Mouse (Mus musculus) kidney, postnatal 14 days (tissue): ENCODE measurements at regions not wholly inside any gene's neighbourhood (a gene's known extent, or its start where the extent isn't known, plus 50 kb on each side); places are given as distances from the start of the nearest gene placed in this dataset.

Experiments used
- DNase-seq: peaks from one replicate; pipeline ENCODE4 v3.0.0; 2022; ENCODE audit warnings: mixed read lengths

DNA sequence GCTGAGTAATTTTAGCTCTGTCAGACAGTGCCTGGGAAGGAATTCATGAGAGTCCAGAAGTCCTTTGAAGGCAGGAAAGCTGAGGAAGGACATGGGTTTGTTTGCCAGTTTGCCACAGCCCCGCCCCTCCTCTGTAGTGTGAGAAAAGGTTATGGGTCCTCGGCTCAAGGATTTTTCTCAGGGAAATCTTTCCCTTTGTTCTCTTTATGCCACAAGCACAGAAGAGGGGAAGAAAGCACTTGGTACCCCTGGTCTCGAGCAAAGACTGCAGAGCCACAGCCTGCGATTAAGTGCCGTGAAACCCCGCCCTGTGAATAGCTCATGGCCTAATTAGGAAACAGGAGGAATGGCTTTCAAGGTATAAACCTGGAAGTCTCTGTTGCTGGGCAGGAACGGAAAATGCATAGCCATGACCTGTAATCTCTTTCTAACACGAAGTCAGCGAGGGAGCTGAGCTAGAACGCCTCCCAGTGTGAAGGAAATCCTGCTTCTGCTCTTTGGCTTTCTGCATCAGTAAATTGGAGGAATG lies 166.1 kb upstream of the Tars start:
- peak; percentile 56 for DNase-seq

DNA sequence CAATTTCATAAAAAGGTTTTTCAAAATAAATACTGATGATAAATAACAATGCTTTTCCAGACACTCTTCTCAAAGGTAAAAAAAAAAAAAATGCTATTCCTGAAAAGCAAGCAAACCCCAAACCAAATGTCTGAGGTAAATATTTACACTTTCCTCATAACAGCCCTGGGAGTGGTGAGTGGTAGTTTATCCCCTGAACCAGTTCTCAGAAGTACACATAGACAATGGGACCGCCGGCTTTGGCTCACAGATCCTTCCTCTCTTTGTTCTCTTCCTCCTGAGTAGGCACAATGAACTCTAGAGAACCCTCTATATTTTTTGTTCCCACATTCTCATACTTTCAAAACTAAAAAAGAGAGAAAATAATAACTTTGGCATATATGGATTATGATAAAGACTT lies 153.1 kb upstream of the Tars start:
- DNase-seq, result peak; percentile 24

DNA sequence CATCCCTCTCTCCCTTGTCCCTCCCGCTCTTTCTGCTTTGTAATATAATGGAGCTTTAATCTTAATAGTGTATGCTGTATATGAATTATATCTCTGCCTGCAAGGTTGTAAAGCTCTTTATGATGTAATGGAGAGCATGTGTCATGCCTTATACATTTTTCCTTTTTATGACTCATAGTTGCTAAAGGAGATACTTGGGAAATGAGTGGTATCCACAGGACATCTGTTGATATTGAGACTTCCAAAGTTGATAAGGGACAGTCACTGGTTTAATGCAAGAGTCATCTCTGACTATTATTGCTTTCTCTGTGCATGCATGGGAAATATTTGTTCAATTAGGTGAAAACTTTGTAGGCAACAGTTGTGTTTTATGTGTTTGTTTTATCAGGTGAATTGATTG lies 152.6 kb upstream of the Tars start:
- no peak for DNase-seq

DNA sequence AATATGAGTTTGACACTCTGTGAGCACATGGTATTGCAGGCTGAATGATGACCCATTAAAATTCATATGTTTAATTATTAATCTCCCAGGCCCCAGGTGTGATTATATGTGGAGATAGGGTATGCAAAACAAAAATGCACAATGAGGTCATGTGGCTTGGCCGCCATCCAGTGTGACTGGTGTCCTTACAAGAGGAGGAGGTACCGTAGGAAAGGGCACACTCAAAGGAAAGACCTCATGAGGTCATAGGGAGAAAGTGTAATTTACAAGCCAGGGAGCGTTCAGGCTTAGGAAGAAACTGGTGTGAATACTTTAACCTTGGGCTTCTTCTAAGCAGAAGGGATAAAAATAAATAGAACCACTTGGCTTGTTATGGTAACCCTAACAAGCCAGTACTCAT lies 140.0 kb upstream of the Tars start:
- peak; percentile 68 for DNase-seq

DNA sequence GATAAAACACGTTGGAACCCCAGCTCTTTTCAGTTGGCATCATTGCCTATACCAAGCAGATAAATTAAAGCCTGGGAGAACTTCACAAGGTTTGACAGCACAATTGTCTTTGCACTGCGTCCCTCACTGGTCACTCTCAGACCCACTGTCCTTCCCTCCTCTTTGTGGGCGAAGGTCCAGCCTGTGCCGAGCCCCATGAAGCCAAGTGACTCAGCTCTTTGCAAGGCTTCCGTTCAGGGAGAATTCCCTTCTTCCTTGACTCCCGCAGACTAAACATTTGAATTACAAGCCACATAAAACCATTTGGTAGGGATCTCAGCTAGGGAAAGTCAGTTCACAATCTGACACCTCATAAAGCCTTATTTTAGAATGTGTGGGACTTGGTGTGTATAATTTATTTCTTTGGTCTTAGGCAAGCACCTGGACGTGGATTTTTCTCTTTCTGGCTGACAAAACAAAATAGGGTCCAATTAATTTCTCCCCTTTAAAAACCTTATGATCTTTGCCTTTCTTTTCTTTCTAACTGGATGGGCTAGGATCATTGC lies 136.7 kb upstream of the Tars start:
- peak; percentile 13 for DNase-seq

DNA sequence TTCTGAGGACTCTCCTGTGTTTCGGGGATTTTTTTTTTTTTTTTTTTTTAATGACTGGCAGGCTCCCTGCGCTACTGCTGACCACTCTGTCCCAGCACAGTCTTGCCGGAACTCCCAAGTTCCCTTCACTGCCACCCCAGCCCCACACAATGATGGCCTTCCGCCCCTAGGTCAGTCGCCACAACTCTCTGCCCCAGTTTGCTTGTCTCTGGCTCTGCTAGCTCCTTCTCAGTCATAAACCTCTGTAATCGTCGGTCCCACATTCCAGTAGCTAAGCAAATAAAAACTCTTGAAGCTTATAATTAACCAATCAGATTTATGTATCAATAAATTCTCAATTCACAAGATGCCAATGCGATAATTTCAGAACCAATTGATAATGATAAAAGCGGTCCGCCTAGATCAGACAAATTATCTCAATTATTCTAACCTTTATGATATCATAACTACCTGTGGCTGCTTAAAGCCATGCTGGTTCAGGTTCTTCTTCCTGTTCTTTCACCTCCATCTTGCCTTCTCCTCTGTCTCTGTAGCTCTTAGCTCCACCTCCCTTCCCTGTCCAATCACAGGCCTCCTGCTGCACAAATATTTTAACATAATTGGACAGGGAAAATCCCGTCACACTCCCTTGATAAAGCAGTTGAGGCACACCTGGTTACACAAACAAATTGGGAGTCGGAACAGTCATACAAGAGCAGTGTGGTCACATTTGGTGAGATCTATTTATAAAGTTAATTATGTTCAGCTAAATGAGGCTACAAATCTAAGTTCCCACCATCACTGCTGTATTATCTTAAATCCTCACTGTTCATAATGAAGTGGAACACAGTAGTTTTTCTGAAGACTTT lies 135.2 kb upstream of the Tars start:
- DNase-seq, result no peak

DNA sequence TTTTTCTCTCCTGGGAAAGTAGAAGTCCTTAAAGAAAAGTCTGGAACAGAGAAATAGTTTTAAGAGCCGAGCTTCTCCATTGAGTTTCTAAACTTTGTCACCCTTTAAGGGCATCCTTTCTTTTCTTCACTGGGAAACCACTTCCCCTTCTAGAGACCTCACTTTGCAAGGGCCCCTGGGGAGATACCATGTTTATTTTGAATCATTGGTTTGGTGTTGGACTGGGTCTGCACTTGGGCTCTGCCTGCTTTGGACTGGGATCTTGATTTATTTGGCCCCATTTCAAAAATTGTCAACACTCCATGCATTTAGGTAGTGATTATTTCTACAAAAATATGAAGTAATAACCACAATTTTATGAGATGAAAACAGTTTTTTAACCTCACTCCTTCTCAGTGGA lies 134.2 kb upstream of the Tars start:
- no peak for DNase-seq

DNA sequence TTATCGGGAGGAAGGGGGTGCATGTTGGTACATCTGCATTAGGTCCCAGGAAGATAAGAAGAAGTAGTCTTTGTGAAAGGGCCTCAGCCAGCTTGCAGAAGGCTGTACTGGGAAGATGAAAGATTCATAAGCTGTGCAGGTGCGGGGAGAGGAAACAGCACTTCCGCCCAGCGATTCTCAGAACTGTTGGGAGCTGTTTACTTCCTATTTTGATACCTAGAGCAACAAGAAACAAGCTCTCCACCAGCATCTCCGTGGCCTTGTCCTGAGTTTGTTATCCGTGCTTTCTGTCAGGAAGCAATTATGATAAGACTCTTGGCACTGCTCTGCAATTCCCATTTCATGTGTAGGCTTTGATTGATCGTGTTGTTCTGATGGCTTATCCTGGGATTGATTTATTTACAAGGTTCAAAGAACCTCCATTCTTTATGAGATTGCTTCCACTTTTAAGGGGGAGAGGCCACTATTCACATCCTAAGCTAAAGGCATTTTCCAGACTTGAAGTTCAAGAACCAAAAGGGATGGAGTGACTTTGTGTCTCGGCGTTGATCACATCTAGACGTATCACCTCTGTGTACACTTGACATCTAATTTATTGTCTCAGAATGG lies 133.6 kb upstream of the Tars start:
- DNase-seq, result peak; percentile 50

DNA sequence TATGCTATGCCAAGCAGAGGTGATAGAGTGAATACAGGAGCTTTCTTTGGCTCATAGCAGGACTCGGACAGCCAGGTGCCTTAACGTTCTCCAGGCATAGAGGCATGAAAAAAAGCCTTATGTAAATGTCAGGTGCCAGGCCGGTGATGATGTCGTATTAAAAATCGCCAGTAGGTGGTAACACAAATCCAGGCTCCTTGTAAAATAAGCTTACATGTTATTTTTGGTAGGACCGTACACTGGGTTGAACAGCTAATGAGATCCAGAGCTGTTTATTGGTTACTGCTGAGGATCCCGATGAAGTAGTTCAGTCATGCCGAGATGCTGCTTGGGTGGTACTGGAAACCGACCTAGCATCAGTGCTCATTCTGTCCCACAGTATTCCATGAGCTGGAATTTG lies 133.1 kb upstream of the Tars start:
- DNase-seq, result peak; percentile 17

DNA sequence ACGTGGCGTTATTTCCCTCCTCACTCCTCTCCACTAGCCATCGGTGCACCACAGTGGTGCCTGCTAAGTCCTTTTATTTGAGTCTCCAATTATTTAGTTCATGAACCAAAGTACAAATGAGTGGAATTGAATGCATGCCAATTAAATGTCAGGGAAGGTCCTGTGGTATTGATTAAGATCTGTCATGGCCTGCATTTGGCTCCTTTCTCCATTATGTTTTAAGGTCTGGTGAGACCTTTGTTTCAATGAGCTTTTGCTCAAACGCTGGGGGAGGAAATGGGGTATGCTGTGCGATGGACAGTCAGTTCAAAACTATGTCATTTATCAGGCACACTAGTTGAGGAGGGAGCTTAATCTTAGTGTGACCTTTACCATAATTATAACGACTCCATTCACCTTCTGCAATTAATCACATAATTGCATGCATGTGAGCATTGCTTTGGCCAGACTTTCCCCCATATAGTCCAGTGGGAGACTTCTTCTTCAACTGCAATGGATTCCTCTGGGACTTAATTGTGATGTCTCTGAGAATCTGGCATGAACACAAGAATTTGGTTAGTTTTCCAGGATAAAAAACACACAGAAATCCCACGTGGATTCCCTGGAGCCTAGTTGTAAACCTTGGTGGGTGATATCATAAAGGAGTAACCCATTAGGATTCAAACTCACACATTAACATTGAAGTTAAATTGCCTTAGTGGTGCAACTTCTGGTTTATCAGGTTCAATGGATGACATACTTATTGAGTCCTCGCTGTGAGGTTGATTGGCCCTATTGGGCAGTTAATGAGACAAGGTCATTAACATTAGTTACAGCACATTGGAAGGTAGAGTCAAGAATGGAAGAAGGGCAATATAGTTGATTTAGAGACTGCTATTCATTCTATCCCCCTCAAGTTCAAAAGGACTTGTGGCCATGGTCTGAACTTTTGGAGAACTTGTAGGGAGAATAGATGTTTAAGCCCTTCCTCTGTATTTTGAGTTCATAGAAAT lies 130.7 kb upstream of the Tars start:
- no peak for DNase-seq

DNA sequence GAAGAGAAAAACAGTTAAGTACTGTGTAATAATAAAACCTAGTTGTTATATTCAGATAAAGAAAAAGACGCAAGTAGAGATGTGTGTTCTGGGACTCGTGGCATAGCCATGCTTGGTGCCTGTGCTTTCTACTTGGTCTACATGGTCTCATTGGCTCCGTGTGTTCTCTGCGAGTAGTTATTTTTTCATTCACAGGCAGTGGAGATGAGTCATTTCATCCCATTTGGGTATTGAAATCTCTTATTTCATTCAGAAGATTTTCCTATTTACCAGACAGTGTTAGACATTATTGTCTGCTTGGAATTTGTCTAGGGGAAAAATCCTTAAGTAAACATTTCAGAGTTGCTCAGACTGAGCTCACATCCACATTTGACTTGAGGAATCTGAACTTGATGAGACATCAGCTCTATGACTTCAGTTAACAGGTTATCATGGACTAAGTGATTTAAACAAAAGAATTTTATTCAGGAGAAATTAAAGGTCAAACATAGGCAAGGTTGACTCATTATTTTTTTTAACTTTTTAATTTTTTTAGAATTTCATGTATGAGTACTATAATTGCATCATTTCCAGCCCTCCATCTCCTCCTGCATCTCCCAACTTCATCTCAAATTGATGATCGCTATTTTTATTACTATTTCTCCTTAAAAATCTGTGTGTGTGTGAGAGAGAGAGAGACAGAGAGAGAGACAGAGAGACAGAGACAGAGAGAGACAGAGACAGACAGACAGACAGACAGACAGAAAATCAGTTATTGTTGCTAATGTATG lies 125.1 kb upstream of the Tars start:
- DNase-seq, result no peak

DNA sequence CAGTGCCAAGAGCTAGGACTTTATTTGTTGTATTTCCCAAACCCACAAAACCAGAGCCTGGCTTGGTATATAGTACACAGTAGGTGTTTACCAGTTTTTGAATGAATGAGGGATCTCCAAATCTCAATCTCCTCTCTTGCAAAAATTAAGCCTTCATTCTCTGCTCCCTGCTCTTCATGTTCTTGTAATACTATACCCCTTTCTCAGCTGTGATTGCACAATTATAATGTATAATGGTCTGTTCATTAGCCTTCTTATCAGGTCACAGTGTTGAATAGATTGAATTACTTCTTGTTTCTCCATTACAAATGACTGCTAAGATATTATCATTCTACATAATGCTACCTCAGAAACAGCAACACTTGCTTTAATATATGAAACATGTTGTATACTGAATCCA lies 119.1 kb upstream of the Tars start:
- no peak for DNase-seq

DNA sequence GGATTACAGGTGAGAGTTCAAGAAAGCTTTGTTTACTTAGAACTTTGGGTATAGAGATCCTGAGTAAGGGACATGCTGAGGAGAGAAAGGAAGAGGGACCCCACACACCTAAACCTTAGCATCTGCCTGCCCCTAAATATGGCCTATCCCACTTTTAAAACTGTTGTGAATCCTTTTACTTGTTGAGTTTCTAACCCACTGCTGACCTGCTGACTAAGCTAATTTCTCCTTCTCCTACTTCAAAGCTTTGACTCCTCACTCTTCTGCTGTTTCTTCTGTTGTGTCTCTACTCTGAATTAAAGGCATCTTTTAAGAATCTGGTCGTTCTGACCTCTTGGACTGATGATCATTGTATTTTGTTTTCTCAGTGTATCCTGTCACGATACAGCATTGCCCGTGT lies 118.4 kb upstream of the Tars start:
- DNase-seq, result no peak

DNA sequence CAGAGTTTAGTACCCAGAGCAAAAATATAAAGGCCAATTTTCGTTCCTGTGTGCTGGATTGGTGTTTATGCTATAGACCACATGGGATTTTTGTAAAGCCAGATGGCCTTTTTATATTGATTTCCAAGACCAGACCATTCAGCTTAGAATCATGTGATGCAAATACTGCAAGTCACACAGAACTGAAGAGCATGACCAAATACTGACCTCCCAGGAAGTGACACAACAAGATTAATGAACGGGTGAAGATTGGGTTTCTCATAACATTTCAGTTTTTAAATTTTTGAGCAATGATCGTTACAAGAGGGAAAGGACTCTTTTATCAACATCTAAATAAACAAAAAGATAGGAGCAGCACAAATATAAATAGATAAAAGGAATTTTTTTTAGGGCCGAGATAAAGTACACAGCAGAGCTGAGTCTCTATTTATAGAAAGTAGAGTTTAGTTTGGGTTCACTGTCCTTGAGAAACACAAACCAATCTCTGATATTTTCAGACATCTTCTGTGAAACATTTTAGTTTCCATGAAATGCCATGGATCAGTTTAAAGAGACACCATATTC lies 105.7 kb upstream of the Tars start:
- no peak for DNase-seq

DNA sequence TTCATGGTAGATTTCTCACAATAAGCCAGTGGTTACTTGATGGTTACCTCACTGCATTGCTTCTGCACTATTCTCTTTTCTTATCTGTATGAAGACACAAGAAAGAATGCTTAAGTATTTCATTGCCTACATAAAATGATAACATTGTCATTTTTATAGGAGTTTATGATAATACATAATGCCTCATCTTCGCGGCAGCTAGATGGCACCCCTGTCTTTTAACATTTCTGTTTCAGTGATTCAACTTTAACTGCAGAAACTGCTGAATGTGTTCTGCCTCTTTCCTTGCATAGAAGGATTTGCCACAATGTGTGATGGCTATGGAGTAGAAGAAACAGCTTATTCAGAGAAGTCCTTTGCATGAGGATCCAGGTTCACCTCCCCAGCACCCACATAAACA lies 97.0 kb upstream of the Tars start:
- no peak for DNase-seq

DNA sequence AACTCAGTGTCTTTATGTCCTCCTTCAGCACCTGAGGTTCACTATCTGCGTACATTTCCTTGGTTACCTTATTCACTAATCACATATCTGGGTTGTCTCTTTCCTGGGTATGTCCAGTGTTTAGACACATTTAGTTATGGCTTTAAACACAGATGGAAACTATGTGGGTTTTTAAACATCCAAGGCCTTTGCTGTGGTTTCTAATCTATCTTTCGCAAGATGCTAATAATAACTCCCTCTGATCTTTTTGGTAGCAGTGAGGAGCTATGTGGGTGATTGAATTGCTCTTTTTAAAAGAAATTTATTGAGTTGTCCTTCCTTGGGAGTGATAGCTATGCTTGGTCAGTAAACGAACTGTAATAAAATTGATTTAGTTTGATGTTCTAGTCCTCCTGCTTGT lies 89.7 kb upstream of the Tars start:
- no peak for DNase-seq

DNA sequence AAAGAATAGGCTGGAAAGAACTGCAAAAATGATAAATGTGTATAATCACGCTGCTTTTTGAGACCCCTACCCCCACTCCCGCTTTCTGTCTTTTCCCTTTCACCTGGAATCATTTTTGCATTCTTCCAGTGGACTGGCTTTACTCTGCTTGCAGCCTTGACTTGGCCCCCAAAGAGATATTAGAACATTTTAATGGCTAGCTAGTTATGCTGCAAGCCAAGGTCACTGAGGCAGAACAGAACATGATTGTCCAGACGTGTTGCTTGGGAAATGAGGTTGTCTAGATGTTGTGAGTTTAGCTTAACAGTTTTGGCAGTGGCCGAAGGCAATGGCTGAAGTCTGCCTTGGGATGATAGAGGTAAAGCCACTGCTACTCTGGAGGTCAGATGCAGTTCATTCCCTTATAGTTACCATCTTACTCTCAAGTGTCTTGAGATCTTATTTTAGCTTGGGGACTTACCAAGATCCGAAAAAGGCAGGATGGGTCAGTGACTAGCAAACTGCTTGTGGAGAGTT lies 87.9 kb upstream of the Tars start:
- DNase-seq, result no peak

DNA sequence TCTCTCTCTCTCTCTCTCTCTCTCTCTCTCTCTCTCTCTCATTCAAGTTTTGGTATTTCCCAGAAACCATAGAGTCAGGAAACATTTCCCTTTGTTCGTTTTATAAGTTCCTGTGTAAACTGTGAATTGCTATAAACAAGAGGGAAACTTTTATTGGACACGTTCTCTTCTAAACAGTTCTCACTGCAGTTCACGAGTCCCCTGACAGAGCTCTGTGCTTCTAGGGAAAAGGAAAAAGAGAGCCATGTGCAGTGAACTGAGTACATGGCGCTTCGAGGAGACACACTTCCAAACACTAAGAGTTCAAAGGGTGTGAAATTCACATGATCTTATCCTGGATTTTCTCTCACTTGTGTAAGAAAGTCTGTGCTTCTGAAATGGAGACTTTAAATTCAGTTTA lies 84.5 kb upstream of the Tars start:
- no peak for DNase-seq

DNA sequence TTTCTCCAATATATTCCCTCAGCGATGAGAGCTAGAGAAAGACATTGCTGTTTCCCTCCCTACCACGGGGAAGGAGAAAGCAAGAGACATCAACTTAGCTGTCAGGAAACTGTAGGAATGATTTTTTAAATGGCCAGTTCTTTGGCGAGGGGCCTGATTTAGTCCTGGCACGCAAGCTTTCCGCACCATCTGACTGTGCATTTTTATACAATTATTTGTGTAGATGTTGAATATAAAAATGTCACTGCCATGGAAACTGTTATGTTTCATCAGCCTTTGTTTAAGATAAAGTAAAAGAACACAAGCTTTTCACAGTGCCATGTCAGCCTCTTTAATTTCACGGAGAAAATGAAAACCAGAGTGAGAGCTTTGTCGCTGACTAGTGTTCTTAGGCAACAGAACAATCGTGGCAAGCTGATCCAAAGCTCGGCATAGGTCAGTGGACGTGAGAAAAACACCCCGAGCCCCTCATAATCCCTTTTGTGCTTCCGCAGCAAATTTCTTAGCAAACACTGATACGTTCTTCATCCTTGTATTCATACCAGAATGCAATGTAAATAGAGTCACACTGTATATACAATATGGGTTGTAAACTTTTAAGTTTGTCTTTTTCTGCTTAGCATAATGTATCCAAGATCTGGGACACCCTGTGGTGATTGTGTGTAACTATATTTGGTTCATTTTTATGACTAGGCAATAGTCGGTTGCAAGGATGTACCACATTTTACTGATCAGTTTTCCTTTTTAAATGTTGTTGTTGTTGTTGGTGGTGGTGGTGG lies 79.9 kb upstream of the Tars start:
- no peak for DNase-seq

DNA sequence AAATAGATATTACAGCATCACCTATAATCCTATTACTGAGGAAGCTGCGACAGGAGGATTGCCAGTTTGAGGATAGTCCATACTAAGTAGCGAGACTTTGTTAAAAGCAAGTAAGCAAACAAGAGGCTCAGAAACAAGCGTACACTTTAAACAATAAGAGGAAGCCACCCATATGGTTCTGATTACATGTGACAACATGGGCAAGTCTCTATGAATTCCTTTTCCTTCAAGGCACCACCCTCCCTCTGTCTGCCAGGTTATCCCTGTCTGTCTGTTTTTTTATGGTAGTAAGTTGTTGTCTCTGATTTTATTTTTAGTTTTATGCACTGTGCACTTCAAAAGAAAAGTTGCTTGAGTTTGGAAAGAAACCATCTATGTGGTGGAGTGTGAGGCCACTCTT lies 76.8 kb upstream of the Tars start:
- no peak for DNase-seq

DNA sequence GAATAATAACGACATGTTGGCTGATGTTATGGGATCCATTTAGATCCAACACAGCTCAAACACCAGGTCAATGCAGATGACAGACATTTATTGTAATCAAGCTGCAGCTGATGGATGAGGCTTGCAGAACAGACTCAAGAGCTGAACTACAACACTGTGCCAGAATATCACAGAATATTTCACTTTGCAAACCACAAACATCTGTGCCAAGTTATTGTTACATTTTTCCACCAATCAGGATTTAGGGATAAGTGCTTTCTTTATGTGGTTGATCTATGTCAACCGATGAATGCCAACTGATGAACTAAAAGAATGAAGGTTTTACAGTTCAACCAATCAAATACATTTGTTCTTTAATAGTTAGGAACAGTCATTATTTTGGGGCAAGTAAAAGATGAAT lies 63.9 kb upstream of the Tars start:
- DNase-seq, result no peak
